Mouse (Mus musculus) intestine, embryonic 16.5 days (tissue): Measurements from ENCODE around the gene Smoc1. TPM values are rescaled to one million over a fixed set of nuclear protein-coding genes. Genes with fewer than 3 reads are reported as not detected.

Source experiments
- ATAC-seq: fragments of 200-750 bp; cut with Nextera tagmentation; 2 replicates; pipeline ENCODE4 v1.8.0; 2017; ENCODE audit warnings: moderate TSS enrichment, moderate library complexity
- H3K27ac ChIP-seq: fragments of 300-500 bp; sonication (generic); 2 replicates; pipeline ENCODE4 v1.5.1; 2014; ENCODE audit warnings: mild to moderate bottlenecking, low read length
- H3K27me3 ChIP-seq: fragments of 300-500 bp; sonication (generic); replicated peaks from 2 replicates; pipeline ENCODE4 v1.6.1; 2014; ENCODE audit warnings: low read length, control low read depth, mixed read lengths; ENCODE audit not compliant: control insufficient read depth, insufficient read depth
- H3K36me3 ChIP-seq: fragments of 300-500 bp; sonication (generic); 2 replicates; pipeline ENCODE4 v1.6.1; 2014; ENCODE audit warnings: low read length, control low read depth; ENCODE audit not compliant: control insufficient read depth, insufficient read depth
- H3K4me1 ChIP-seq: fragments of 300-500 bp; sonication (generic); 2 replicates; pipeline ENCODE4 v1.6.1; 2014; ENCODE audit warnings: low read length, control low read depth, mixed read lengths; ENCODE audit not compliant: control insufficient read depth, insufficient read depth
- H3K4me2 ChIP-seq: fragments of 300-500 bp; sonication (generic); 2 replicates; pipeline ENCODE4 v1.6.1; 2014; ENCODE audit warnings: low read depth, low read length, control low read depth
- H3K4me3 ChIP-seq: fragments of 300-500 bp; sonication (generic); 2 replicates; pipeline ENCODE4 v1.5.1; 2014; ENCODE audit warnings: mild to moderate bottlenecking, low read length
- H3K9ac ChIP-seq: fragments of 300-500 bp; sonication (generic); 2 replicates; pipeline ENCODE4 v1.6.1; 2014; ENCODE audit warnings: low read depth, low read length
- H3K9me3 ChIP-seq: fragments of 300-500 bp; sonication (generic); 2 replicates; pipeline ENCODE4 v1.6.1; 2016; ENCODE audit warnings: low read length, control low read depth; ENCODE audit not compliant: control insufficient read depth
- WGBS: fragments of 180-500 bp; shearing (Covaris S2); extraction: QIAGEN DNeasy Blood & Tissue Kit; methylation state at CpG from one replicate; pipeline ENCODE4 v1.1.7; 2014; 5-methylcytosine and 5-hydroxymethylcytosine counted together
- polyA plus RNA-seq: library from polyadenylated mRNA; unstranded; fragments of >200 nt; fragmentation: Nextera tagmentation; extraction: Ambion mirVana; gene quantifications from 2 replicates; pipeline ENCODE4 v1.2.1, GENCODE M21; 2015

Gene Smoc1
- polyA plus RNA-seq, 1 experiment from 2014 or later: 9.2 TPM

GRCm38 (mm10) chr12:81128693-81129092, 102.1 kb downstream of the Smoc1 start:
- no peak overlapping the region for H3K9ac ChIP-seq
- H3K36me3 ChIP-seq: no peaks in the 10 kb centered on the region
- no peak overlapping the region for H3K4me3 ChIP-seq
- H3K4me2 ChIP-seq: no peak overlapping the region
- no peaks in the 10 kb centered on the region for H3K9me3 ChIP-seq
- H3K27ac ChIP-seq: no peak overlapping the region
- H3K4me1 ChIP-seq: no peaks in the 10 kb centered on the region
- no peaks in the 10 kb centered on the region for H3K27me3 ChIP-seq
- no peak for ATAC-seq
- WGBS: 80% methylated on average over 5 of the region's 5 CpGs

- H3K36me3 ChIP-seq: no peaks in the 10 kb centered on the region
- H3K4me1 ChIP-seq: no peaks in the 10 kb centered on the region
- H3K27ac ChIP-seq: no peak overlapping the region
- 62% methylated on average over 3 of the region's 3 CpGs for WGBS
- no peaks in the 10 kb centered on the region for H3K27me3 ChIP-seq
- no peak overlapping the region for H3K4me2 ChIP-seq
- no peak overlapping the region for H3K9ac ChIP-seq
- no peaks in the 10 kb centered on the region for H3K9me3 ChIP-seq
- no peak overlapping the region for H3K4me3 ChIP-seq
- no peak for ATAC-seq
Measured at GRCm38 (mm10) chr12:81130692-81131091, 104.1 kb downstream of the Smoc1 start.

- Histone ChIP-seq H3K4me3 (no peak overlapping the region), H3K9ac (no peak overlapping the region), H3K27me3 (no peaks in the 10 kb centered on the region), H3K4me1 (no peaks in the 10 kb centered on the region), H3K4me2 (no peak overlapping the region), H3K36me3 (no peaks in the 10 kb centered on the region), H3K9me3 (no peaks in the 10 kb centered on the region), H3K27ac (no peak overlapping the region)
- 56% methylated on average over 4 of the region's 4 CpGs for WGBS
- no peak for ATAC-seq
Measured at GRCm38 (mm10) chr12:81131114-81131513, 104.5 kb downstream of the Smoc1 start.

- WGBS: 55% methylated on average over 4 of the region's 4 CpGs
- H3K9ac ChIP-seq: no peak overlapping the region
- no peak overlapping the region for H3K4me2 ChIP-seq
- H3K27ac ChIP-seq: no peak overlapping the region
- H3K9me3 ChIP-seq: no peaks in the 10 kb centered on the region
- H3K4me1 ChIP-seq: peaks cover 5% of the 10 kb centered on the region; the same call in 1 of the 2 replicates
- no peaks in the 10 kb centered on the region for H3K27me3 ChIP-seq
- ATAC-seq: no peak
- no peak overlapping the region for H3K4me3 ChIP-seq
- no peaks in the 10 kb centered on the region for H3K36me3 ChIP-seq
Measured at GRCm38 (mm10) chr12:81133055-81133665, 106.6 kb downstream of the Smoc1 start.

- Histone ChIP-seq H3K4me1 (peaks cover 12% of the 10 kb centered on the region), H3K4me3 (no peak overlapping the region), H3K9me3 (no peaks in the 10 kb centered on the region), H3K27me3 (no peaks in the 10 kb centered on the region), H3K4me2 (no peak overlapping the region), H3K9ac (no peak overlapping the region), H3K27ac (no peak overlapping the region), H3K36me3 (no peaks in the 10 kb centered on the region)
- ATAC-seq: no peak
- WGBS: 80% methylated on average over 6 of the region's 6 CpGs
Measured at GRCm38 (mm10) chr12:81138217-81138616, 111.6 kb downstream of the Smoc1 start.

- H3K9ac ChIP-seq: no peak overlapping the region
- H3K4me2 ChIP-seq: no peak overlapping the region
- no peaks in the 10 kb centered on the region for H3K27me3 ChIP-seq
- H3K4me3 ChIP-seq: no peak overlapping the region
- no peaks in the 10 kb centered on the region for H3K9me3 ChIP-seq
- ATAC-seq: no peak
- no peak overlapping the region for H3K27ac ChIP-seq
- H3K36me3 ChIP-seq: no peaks in the 10 kb centered on the region
- peaks cover 12% of the 10 kb centered on the region for H3K4me1 ChIP-seq
- WGBS: 87% methylated on average over 6 of the region's 6 CpGs
Measured at GRCm38 (mm10) chr12:81139463-81139862, 112.9 kb downstream of the Smoc1 start.

GRCm38 (mm10) chr12:81140594-81141328, 114.2 kb downstream of the Smoc1 start:
- WGBS: 48% methylated on average over 9 of the region's 9 CpGs
- Histone ChIP-seq H3K27me3 (no peaks in the 10 kb centered on the region), H3K4me1 (peaks cover 12% of the 10 kb centered on the region), H3K4me3 (no peak overlapping the region), H3K9me3 (no peaks in the 10 kb centered on the region), H3K36me3 (no peaks in the 10 kb centered on the region), H3K27ac (no peak overlapping the region), H3K4me2 (no peak overlapping the region), H3K9ac (no peak overlapping the region)
- peak; percentile 40; the same call in 1 of the 2 replicates for ATAC-seq

GRCm38 (mm10) chr12:81141329-81141711, 114.7 kb downstream of the Smoc1 start:
- no peak overlapping the region for H3K9ac ChIP-seq
- no peaks in the 10 kb centered on the region for H3K36me3 ChIP-seq
- no peak overlapping the region for H3K27ac ChIP-seq
- peaks cover 12% of the 10 kb centered on the region for H3K4me1 ChIP-seq
- WGBS: 42% methylated on average over 7 of the region's 7 CpGs
- H3K4me3 ChIP-seq: no peak overlapping the region
- peak; percentile 26; the same call in 1 of the 2 replicates for ATAC-seq
- no peaks in the 10 kb centered on the region for H3K9me3 ChIP-seq
- no peak overlapping the region for H3K4me2 ChIP-seq
- H3K27me3 ChIP-seq: no peaks in the 10 kb centered on the region

GRCm38 (mm10) chr12:81142231-81142630, 115.6 kb downstream of the Smoc1 start:
- no peak overlapping the region for H3K27ac ChIP-seq
- H3K9ac ChIP-seq: no peak overlapping the region
- no peak for ATAC-seq
- WGBS: 86% methylated on average over 3 of the region's 3 CpGs
- H3K27me3 ChIP-seq: no peaks in the 10 kb centered on the region
- no peaks in the 10 kb centered on the region for H3K9me3 ChIP-seq
- no peak overlapping the region for H3K4me3 ChIP-seq
- H3K4me1 ChIP-seq: peaks cover 9% of the 10 kb centered on the region
- H3K4me2 ChIP-seq: no peak overlapping the region
- no peaks in the 10 kb centered on the region for H3K36me3 ChIP-seq
